Mouse (Mus musculus) lung, postnatal 10 days (tissue): ENCODE data around the gene Tanc1.

Experiments used
- DNase-seq: peaks from one replicate; pipeline ENCODE4 v3.0.0; 2021

Tanc1 gene

DNA sequence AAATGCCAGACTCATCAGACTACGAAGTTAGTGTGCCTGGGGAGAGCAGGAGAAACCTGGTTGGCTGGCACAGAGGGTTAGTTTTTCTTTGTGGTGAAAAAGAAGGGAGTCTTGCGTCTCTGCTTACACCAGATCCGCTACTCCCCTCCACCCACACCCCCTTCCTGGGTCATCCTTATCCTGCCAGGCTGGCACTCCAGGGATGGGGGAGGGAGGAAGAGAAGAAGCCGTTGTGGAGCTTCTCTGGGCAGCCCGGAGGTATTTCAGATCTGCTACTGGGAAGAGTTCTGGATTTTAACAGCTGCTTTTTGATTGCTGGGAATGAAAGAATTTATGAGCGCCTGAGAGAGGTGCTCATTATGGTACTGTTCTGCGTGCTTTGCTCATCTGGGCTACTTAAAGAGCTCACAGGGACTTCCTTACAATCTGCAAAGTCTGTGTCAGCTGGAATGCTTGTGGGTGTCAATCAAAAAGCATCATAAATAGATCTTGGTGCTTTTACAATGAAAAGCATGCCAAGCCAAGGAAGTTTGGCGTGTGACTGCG, 1.7 kb downstream of the Tanc1 start:
- DNase-seq: peak; percentile 52

DNA sequence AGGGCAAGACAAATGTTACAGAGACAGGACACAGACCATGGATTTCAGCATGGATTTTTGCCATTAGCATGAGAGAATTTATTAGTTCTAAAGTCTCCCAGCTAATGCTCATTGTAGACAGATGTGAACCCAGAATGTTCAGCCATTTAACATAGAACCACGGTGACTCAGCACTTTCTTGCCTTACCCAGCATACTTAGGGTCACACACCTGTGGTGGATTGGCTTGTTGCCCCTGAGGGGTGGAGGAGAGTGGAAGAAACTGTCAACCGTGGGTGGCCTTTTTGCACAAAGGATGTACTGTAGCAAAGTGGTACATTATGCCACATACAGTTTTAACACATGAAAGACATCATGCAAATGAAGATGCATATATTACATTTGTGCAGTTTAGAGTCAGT, 5.0 kb downstream of the Tanc1 start:
- no peak for DNase-seq

DNA sequence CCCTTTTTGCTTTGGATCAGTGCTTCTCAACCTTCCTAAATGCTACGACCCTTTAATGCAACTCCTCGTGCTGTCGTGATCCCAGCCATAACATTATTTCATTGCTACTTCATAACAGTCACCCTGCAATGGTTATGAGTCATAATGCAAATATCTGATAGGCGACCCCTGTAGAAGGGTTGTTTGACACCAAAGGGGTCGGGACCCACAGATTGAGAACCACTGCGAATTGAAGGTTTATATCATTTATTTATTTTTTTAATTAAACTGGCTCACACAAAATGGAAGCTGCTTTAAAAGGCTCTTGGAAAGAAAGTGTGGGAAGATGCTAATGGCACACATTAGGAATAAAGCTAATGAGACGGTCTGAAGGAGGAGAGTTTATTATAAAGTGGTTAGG, 7.2 kb downstream of the Tanc1 start:
- no peak for DNase-seq

DNA sequence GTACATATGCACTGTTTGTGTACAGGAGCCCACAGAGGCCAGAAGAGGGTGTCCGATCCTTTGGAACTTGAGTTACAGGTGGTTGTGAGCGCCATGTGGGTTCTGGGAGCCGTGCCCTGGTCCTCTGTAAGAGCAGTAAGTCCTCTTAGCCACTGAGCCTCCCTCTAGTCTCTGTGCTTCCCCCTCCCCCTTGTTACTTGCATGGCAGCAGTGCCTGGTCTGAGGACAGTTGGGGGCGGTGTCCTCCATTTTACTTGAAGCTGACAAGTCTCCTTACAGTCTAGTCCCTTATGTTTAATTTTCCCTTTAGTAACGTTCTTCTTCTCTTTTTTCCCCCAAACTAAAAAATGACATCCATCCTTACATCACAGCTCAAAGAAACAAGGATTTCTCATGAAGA, 8.8 kb downstream of the Tanc1 start:
- no peak for DNase-seq

DNA sequence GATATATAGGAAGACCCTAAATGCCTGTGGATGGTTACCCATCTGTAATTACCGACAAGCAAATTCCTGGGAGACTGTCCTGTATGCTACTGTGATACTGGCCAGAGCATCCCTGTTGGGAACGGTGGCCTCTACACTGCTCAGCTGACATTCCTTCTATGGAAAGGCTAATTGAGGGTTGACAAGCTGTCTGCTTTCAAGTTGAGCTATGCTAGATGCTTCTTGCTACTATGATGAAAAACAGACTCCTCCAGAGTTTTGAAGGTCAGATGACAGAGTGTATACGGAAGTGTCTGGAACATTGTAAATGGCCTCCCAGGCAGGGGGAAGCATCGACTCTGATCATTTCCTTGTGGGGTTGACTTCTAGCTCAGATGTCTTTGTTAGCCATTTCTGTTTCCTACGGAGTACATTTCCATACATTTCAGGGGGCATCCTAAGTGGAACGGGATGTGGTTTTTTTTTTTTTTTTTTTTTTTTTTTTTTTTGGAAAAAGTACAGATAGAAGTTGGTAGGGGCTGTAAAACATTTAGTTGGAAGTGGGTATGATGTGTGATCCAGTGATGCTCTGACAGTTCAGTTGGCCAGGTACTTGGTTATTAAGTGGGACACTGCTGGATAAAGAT, 10.8 kb downstream of the Tanc1 start:
- no peak for DNase-seq

DNA sequence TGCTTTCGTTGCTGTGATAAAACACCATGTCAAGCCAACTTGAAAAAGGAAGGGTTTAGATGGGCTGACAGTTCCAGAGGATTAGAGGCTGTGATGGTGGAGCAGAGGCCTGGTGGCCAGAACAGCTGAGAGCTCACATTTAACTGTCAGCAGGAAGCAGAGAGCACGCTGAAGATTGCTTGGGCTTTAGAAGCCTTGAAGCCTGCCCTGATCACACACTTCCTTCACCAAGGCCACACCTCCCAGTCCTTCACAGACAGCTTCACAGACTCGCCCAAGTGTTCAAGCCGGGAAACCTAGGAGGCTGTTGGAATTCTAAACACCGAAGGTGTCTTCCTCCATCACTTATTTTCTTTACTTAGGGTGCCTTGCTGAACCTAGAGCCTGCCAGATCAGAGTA, 12.0 kb downstream of the Tanc1 start:
- DNase-seq: no peak

DNA sequence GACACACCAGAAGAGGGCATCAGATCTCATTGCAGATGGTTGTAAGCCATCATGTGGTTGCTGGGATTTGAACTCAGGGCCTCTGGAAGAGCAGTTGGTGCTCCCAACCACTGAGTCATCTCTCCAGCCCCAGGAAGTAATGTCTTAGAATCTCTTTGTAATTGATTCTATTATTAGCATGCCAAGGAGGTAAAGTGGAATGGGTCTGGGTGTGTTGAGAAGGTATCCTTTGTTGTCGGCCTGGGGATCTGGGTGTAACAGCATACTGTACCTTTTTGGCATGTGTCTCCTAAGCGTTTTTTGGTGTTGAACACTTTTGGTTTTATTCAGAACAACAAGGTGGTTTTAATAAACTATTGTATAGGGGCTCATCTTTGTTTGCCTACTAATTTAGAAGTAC, 13.6 kb downstream of the Tanc1 start:
- no peak for DNase-seq

DNA sequence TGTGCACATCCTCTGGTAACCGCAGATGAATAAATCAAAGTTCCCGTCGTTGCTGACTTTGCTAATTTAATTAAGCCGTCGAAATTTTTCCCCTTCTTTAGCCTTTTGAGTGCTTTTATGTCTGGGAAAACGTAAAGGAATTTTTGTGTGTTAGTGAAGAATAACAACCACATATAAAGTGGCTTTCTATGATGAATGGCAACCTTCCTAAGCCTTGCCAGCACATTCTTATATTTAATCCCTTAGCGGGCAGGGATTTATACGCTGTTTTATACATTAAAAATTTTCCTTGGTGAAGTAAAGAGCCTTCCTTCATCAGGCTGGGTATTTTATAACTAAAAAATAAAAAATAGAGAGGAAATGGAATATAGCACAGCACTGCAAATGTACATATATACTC, 14.1 kb downstream of the Tanc1 start:
- no peak for DNase-seq

DNA sequence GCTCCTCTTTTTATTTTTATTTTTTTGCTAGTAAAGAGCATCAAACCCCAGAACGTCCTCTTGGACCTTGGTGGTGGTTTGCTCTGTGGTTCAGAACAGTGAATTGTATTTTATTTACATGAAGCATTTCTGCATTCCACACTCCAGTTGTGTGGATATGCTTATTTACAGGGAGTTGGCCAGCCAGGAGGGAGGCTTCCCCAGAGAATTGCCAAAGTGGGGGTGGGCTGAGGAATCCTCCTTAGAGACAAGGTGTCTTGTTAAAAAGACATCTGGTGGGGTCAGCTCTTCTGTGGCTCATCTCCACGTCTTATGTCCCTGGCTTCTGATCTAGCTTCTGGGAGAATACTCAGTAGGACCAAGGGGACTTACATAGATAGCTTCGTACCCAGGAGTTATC, 14.6 kb downstream of the Tanc1 start:
- no peak for DNase-seq

DNA sequence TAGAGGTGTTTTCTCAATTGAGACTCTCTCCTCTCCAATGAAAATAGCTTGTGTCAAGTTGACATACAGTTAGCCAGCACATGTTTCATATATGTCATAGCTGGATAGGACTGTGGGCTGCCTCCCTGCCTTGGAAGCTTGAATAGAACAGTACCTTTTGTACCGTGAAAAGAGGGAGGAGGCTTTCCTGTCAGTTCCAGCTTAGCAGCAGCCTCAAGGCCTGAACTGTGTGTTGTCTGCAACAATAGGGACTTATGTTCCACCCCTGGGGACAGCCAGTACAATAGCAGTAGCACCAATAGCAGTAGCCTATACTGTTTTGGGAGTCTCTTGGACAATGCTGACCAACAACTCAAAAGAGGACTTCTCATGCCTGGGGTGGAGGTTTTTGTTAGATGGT, 15.7 kb downstream of the Tanc1 start:
- DNase-seq: no peak

DNA sequence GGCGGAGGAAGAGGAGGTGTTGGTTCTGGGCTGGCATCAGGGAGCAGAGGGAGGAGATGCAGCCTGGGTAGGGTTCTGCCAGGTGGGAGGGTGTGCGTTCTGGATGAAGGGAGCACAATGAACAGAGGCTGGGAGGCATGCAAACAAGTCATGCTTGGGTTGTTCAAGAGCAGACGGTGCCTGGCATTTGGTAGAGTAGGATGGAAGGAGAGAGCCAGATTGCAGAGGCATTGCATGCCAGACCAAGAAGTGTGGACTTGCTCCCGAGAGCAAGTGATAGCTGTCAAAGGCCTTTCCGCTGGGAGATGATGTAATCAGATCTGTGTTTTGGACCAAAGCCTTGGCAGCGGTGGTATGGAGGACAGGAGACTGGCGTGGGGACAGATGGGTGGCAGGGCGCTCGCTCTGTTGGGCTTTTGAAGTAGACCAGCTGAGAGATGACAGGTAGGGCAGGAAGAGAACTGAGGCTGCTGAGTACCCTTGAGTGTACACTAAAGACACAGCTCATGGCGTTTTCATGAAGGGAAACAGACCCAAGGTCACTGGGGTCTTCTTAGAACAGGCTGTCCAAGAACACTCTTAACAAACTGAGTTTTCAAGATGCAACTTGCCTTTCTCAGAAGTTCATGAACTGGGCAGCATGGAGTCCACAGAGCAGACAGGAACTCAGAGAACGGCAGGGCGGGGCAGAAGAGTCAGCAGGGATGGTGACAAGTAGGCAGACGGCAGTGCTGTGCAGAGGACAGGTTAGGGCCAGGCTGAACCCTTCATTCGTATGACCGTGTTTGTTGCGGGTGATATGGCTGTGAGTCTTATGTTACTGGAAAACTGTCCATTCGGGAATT, 16.4 kb downstream of the Tanc1 start:
- DNase-seq: peak; percentile 77

DNA sequence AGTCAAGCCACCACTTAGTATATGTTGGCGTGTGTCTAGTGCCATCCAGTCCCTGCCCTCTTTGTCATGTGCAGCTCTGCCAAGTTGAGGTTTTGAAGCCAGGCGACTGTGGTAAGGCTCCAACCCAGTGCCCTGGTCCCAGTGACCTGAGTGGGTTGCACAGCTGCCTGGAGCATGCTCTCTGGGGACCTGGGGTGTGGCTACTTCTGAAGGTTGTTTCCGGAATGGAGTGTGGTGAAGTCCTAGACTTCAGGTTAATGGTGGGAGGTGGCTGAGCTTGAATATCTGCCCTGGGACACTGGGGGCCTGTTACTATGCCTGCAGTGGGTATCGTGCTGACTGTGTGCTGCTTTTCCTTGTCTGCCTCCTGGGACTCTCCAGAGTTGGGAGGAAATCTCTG, 18.0 kb downstream of the Tanc1 start:
- DNase-seq: no peak

DNA sequence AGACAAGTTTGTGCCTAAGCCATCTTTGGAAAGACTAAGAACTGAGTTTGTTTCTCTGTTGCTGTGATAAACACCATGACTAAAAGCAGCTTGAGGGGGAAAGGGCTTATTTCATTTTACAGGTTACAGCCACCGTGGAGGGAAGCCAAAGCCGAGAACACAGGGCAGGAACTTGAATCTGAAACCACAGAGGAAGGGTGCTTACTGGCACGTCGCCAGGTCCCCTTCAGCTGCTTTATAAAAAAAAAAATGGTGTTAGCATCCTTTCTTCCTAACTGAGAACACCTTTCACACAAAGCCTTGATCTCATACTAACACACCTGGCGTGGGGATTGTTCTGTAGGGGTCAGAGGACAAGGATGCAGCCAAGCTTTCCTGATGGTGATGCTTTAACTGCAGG, 19.6 kb downstream of the Tanc1 start:
- no peak for DNase-seq

DNA sequence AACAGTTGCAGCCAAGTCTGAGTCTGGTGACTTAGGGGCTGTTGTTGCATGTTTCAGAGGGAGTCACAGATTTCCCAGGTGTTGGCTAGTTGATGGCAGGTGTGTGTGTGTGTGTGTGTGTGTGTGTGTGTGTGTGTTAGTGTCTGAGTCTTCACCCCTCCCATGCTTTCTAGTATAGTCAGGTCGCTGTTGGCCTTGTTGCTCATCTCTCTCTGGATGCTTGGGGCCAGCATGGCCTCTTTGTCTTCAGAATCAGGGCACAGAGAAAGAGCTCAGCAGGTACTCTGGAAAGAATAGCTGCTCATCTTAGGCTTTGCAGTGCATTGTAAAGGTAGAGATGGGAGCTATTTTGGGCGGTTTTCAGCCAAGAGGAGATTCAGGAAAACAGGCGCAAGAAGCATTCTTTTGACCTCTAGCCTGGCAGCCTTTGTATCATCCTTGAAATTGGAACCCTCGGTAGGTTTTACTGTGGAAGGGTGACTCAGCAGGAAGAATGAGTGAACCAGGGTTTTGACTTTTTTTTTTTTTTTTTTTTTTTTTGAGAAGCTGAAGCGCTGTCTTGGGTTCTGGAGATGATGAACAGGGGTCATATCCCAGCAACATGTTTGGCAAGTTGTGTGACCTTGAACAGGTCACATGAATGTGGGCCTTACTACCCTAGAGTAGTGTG, 22.1 kb downstream of the Tanc1 start:
- no peak for DNase-seq

DNA sequence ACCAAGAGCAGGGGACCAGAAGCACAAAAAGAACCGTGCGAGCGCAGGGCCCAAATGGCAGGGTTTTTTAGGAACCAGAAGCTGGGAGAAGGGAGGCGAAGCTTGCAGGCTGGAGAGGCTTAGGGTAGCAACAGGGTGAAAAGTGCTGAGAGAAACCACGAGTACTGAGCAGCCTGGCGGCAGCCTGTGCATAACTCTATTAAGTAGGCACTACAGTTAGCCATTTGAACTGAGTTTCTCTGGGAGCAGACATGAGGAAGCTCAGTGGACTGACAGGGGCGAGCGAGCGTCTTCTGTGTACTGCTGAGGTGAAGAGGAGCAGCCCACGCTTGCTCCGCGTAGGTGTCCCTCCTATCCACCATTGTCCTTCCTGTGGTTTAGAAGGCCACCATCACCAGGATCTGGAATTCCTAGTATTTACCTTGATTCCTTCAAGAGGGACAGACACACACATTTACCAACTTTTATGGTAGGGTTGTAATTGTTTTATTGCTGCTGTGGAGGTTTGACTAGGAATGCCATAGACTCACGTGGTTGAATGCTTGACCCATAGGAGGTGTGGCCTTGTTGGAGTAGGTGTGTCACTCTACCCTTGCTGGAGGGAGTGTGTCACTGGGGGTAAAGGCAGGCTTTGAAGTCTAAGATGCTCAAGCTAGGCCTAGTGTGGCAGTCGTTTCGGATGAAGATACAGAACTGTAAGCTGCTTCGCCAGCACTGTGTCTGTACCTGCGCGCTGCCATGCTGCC, 25.4 kb downstream of the Tanc1 start:
- no peak for DNase-seq

DNA sequence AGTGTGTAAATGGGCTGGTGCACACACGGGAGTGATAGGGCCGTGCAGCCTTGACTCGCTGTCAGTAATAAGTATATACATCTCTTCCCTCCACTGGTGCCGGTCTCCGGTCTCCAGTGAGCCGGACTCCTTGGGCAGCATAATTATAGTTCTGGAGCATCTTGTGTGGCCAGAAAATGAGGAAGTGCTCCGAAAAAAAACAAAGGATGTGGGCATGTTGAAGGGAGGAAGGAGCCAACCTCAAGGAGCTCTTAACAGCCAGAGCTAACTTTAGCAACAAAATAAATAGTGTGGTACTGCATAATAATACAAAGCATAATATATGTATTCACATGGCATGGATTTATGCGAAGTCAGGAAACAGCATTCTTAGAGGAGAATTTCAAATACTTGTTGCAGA, 30.9 kb downstream of the Tanc1 start:
- DNase-seq: no peak

DNA sequence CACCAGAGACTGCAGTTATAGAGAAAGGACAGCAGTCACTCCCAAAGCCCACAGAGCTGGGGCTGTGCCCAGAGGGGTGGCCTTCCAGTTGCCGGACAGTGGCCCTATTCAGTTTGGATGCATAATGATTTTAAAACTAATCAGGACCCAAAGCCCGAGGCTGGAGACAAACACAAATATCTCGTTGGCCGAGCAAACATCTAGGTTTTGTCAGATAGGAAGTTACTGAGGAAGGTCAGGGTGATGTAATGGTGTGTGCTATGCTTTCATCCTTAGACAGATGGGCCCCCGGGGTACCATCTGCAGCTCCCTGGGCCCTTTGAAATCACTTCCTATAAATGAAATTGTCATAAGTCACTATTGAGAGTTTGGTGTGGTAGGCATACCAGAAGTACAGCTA, 33.0 kb downstream of the Tanc1 start:
- DNase-seq: peak; percentile 38

DNA sequence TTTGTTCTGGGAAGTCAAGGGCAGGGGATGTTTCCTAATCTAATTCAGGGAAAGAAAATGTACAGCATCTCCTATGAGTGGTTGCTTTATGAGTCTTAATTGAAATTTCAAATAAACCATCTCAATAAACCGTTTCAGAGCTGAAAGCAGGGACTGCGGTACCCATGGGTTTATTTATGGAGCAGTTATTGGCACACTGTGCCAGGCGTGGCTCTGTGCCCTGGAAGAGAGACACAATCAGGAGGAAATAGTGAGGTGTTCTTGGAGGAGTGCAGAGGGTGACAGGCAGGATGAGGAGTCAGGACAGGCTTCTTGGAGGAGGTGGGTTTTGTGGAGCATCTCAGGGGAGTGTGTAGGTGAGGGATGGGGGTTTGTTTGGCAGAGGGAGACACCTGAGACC, 33.7 kb downstream of the Tanc1 start:
- DNase-seq: no peak

DNA sequence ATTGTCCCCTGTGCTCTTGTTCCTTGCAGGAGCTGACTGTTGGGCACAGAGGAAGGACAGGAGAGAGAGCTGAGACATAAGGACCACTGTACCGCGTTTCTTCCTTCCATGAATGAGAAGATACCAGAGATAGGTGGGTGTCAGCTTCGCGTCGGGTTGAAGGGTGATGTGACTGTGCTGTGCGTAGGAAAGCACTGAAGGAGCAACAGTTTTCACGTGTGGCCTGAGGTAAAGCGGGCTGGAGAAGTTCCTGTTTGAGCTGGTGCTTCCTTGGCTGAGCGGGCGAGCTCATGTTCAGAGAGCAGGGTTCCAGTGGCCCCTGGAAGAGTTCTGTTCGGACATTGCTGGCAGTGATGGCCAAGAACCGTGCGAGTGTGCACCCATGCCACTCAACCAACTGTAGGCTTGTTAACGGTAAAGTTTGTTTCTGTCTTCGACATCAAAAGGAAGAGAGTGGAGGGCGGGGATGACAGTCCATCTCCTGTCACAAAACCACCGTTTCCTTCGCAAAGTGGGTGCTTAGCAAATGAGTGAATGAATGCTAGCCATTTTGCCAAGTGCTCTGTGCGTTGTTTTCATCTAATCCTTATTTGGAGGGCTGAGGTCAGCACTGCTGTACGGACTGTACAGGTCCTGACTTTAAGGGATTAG, 35.0 kb downstream of the Tanc1 start:
- no peak for DNase-seq

DNA sequence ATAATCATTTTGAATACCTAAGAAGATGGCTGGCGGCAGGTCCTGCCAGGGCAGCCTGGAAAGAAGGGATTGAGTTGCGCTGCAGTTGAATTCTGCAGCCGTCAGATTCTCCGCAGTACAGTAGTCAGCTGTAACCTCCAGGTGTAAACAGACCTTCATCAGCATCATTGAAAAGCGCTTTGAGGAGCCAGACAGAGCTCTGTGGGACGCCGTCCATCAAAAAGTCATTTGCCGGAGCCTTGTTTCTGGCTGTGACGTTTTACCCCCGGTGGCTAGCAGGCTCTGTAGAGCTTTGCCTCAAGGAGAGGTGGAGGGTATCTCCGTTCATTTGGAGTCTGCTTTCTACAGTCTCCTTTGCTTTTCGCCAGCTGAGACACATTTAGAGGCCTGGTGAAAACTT, 36.6 kb downstream of the Tanc1 start:
- no peak for DNase-seq

DNA sequence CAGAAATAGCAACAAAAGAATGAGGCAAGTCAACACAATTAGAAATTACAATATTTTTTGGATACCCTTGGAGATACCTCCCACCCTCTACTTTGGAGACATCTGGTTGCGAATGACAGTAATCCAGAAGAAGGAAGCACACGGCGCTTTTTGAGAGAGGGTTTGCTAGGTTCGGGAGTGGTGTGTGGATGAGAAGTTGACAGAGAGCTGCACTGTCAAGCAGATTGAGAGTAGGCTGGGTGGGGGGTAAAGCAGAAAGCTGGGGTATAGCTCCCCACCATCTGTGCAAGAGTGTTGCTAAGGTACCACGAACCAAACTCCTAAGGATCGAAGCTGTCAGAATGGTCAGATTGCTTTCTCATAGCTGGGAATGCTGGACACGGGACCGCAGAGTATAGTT, 40.0 kb downstream of the Tanc1 start:
- DNase-seq: no peak

DNA sequence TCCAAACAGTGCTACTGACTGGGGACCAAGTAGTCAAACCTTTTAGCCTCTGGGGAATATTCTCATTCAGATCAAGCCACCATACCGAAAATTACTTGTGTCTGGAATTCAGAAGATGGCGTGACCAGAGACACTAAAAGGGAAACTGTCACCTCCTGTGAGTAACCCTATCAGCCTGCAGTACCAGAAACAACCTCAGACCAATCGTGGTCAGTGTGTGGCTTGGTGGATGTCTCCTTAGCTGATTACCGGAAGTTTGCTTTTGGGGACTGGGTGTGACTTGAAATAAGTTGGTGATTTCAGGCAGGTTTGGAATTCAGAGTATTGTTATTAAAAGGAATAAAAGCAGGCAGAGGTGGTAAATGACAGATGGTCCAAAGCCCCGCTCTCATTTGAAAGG, 40.9 kb downstream of the Tanc1 start:
- DNase-seq: no peak
